Mouse (Mus musculus): ENCODE results near the gene Unc13d. TPM values are rescaled to one million over a fixed set of nuclear protein-coding genes. Genes with fewer than 3 reads are reported as not detected.

The Unc13d gene
- polyA plus RNA-seq, 1 experiment from 2014 or later, result 2.3 TPM

DNA sequence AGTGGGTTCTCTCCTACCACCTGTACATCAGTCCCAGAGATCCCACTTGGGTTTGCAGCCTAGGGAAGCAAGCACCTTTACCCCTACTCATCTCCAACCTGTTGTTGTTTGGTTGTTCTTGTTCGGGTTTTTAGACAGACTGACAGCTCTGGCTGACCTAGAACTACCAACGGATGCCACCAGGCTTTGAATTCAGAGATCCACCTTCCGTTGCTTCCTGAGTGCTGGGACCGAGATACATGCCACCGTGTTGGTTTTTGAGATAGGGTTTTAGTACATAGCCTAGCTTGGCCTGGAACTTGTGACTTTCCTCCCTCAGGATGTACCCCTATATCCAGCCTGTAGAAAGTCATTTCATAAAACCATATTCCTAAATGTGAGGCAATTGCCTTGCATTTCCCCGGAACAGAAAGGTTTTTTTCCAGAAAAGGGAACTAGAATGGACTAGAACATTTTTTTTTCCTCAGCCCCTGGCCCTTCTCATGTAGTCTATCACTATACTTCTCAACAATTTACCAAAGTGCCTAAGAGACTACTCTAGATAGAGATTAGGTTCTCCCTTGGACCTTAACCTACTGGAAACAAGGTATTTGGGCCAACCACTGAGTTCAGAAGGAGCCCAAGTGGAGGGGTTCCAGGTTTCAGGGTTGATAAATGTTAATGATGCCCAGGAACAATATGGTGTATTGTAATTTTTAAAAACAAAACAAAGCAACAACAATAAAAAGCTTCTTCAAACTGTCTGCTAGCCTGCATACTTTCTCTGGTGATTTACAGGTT, 48.5 kb downstream of the Unc13d start:
- H3K4me2 ChIP-seq (replicated peaks; ENCODE audit: low read depth), result peak overlapping the region; percentile 74
- peak overlapping the region; percentile 52 for H3K9ac ChIP-seq (ENCODE audit: low read length)
- peak overlapping the region; percentile 56; the same call in 1 of the 2 replicates for H3K27ac ChIP-seq (replicated peaks)

DNA sequence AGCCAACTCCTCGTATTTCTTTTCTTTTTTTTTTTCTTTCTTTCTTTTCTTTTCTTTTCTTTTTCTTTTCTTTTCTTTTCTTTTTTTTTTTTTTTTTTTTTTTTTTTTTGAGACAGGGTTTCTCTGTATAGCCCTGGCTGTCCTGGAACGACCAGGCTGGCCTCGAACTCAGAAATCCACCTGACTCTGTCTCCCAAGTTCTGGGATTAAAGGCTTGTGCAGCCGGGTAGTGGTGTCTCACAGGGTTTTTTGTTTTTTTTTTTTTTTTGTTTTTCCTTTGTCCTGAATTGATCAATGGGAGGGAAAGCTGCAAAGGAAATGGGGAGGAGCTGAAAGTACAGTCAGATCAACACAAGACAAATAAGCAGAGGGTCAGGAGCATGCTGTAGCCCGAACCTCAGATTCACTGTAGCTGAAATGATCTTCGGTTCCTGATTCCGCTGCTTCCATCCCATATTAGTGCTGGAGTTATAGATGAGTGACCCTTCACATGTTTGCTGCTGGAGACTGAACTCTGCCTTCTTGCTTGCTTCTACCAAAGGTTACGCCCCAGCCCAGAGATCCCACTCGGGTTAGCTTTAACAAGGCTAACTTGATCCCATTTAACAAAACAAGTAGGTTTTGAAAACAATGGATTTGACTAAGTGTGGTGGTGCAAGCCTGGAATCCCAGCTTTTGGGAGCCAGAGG, 49.4 kb downstream of the Unc13d start:
- Histone ChIP-seq H3K9me3 (ENCODE audit: control insufficient read depth, low read length) (no peaks in the 10 kb centered on the region), H3K36me3 (ENCODE audit: control insufficient read depth, insufficient read depth, low read length) (no peaks in the 10 kb centered on the region), H3K9ac (ENCODE audit: low read length) (no peak overlapping the region), H3K27ac (replicated peaks) (no peak overlapping the region), H3K27me3 (ENCODE audit: control insufficient read depth, insufficient read depth, low read length) (no peaks in the 10 kb centered on the region), H3K4me2 (replicated peaks; ENCODE audit: low read depth) (no peak overlapping the region), H3K4me1 (replicated peaks; ENCODE audit: control insufficient read depth, insufficient read depth) (peaks cover 3% of the 10 kb centered on the region), H3K4me3 (ENCODE audit: low read depth, low read length) (no peak overlapping the region)
- 77% methylated on average over 9 of the region's 9 CpGs for WGBS
- TF ChIP-seq EP300 (optimal IDR thresholded peaks at IDR 0.05), result no peak
- TF ChIP-seq CTCF (IDR thresholded peaks at IDR 0.05; ENCODE audit: low read depth), result no peak
- no peak for DNase-seq (ENCODE audit: low spot score)
- no peak for ATAC-seq (ENCODE audit: low FRiP score, low TSS enrichment)

More for the DNA sequence above, 48.5 kb downstream of the Unc13d start:
- Histone ChIP-seq H3K4me3 (ENCODE audit: low read depth, low read length) (peak overlapping the region; percentile 76), H3K4me1 (replicated peaks; ENCODE audit: control insufficient read depth, insufficient read depth) (peaks cover 3% of the 10 kb centered on the region), H3K9me3 (ENCODE audit: control insufficient read depth, low read length) (no peaks in the 10 kb centered on the region), H3K27me3 (ENCODE audit: control insufficient read depth, insufficient read depth, low read length) (no peaks in the 10 kb centered on the region), H3K36me3 (ENCODE audit: control insufficient read depth, insufficient read depth, low read length) (no peaks in the 10 kb centered on the region)
- DNase-seq (ENCODE audit: low spot score) (no peak), ATAC-seq (ENCODE audit: low FRiP score, low TSS enrichment) (no peak)
- TF ChIP-seq EP300 (optimal IDR thresholded peaks at IDR 0.05) (no peak), CTCF (IDR thresholded peaks at IDR 0.05; ENCODE audit: low read depth) (no peak)
- WGBS, result 77% methylated on average over 6 of the region's 6 CpGs

DNA sequence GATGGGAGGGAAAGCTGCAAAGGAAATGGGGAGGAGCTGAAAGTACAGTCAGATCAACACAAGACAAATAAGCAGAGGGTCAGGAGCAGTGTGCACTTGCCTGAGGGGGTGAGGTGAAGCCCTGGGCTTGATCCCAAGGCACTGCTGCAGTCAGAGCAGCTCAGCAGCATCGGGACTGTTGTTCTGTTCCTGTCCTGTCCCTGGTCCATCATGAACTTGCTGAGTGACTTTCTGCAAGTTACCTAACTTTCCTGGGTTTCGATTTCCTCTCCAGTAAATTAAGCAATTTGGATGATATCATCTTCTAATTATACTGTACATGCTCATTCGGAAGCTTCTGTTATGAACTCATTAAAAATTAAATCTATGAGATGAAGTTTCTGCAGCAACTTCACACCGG, 50.0 kb downstream of the Unc13d start, which contains the start of gene H3f3b:
Gene H3f3b (minus strand): TSS at position 207 of the 400 bp plus-strand sequence.
- Histone ChIP-seq H3K4me1 (replicated peaks; ENCODE audit: control insufficient read depth, insufficient read depth) (peaks cover 3% of the 10 kb centered on the region), H3K9me3 (ENCODE audit: control insufficient read depth, low read length) (no peaks in the 10 kb centered on the region), H3K27ac (replicated peaks) (no peak within 1 kb of the TSS), H3K4me3 (ENCODE audit: low read depth, low read length) (no peak within 1 kb of the TSS), H3K9ac (ENCODE audit: low read length) (no peak within 1 kb of the TSS), H3K36me3 (ENCODE audit: control insufficient read depth, insufficient read depth, low read length) (no peaks in the 10 kb centered on the region), H3K27me3 (ENCODE audit: control insufficient read depth, insufficient read depth, low read length) (no peaks in the 10 kb centered on the region), H3K4me2 (replicated peaks; ENCODE audit: low read depth) (no peak within 1 kb of the TSS)
- no peak for DNase-seq (ENCODE audit: low spot score)
- ATAC-seq (ENCODE audit: low FRiP score, low TSS enrichment), result no peak
- TF ChIP-seq CTCF (IDR thresholded peaks at IDR 0.05; ENCODE audit: low read depth), result no peak
- peak; percentile 29 for TF ChIP-seq EP300 (optimal IDR thresholded peaks at IDR 0.05)
- 71% methylated on average over 4 of the region's 4 CpGs for WGBS

DNA sequence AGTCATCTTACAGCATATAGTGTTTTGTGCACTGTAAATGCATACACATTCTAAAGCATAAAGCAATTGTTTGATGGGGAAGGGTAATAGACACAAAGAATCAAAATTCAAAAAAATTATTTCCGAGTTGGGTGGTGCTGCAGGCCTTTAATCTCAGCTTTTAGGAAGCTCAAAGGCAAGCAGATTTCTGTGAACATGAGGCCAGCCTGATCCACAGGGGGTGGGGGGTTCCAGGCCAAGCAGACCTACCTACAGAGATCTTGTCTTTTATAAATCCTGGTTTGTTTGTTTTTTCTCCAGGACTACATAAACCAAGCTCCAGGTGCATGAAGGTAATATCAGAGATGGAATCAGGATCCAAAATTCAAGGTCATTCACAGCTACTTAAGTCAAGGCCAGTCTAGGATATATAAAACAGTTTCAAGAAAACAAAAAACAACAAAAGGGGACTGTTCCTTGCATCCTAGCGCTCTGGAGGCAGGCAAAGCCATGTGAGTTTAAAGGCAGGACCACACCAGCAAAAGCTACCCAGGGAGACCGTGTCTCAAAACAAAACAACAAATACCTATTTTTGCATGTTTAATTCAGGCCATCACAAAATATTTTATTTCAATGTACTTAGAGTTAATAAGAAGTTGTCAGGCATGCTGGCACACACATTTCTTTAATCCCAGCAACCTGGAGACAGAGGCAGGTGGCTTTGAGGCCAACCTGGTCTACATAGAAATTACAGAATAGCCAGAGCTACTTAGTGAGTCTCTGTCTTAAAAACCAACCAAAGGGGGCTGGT, 52.5 kb downstream of the Unc13d start:
- peaks cover 9% of the 10 kb centered on the region for H3K36me3 ChIP-seq (ENCODE audit: control insufficient read depth, insufficient read depth, low read length)
- H3K27me3 ChIP-seq (ENCODE audit: control insufficient read depth, insufficient read depth, low read length), result no peaks in the 10 kb centered on the region
- WGBS, result 88% methylated on average over 3 of the region's 3 CpGs
- ATAC-seq (ENCODE audit: low FRiP score, low TSS enrichment), result no peak
- no peak overlapping the region for H3K9ac ChIP-seq (ENCODE audit: low read length)
- H3K4me3 ChIP-seq (ENCODE audit: low read depth, low read length), result no peak overlapping the region
- no peaks in the 10 kb centered on the region for H3K9me3 ChIP-seq (ENCODE audit: control insufficient read depth, low read length)
- TF ChIP-seq EP300 (optimal IDR thresholded peaks at IDR 0.05) (no peak), CTCF (IDR thresholded peaks at IDR 0.05; ENCODE audit: low read depth) (no peak)
- no peak overlapping the region for H3K27ac ChIP-seq (replicated peaks)
- no peaks in the 10 kb centered on the region for H3K4me1 ChIP-seq (replicated peaks; ENCODE audit: control insufficient read depth, insufficient read depth)
- DNase-seq (ENCODE audit: low spot score), result no peak
- no peak overlapping the region for H3K4me2 ChIP-seq (replicated peaks; ENCODE audit: low read depth)

GRCm38 (mm10) chr11:116024356-116024808, 53.4 kb downstream of the Unc13d start:
- ATAC-seq (ENCODE audit: low FRiP score, low TSS enrichment) (peak; percentile 92), DNase-seq (ENCODE audit: low spot score) (peak; percentile 96)
- WGBS, result under 1% methylated on average over 37 of the region's 37 CpGs
- Histone ChIP-seq H3K4me2 (replicated peaks; ENCODE audit: low read depth) (peak overlapping the region; percentile 44; the same call in 1 of the 2 replicates), H3K4me3 (ENCODE audit: low read depth, low read length) (peak overlapping the region; percentile 89), H3K36me3 (ENCODE audit: control insufficient read depth, insufficient read depth, low read length) (peaks cover 9% of the 10 kb centered on the region), H3K4me1 (replicated peaks; ENCODE audit: control insufficient read depth, insufficient read depth) (no peaks in the 10 kb centered on the region), H3K27me3 (ENCODE audit: control insufficient read depth, insufficient read depth, low read length) (no peaks in the 10 kb centered on the region), H3K27ac (replicated peaks) (peak overlapping the region; percentile 98), H3K9me3 (ENCODE audit: control insufficient read depth, low read length) (no peaks in the 10 kb centered on the region), H3K9ac (ENCODE audit: low read length) (peak overlapping the region; percentile 99)
- TF ChIP-seq CTCF (IDR thresholded peaks at IDR 0.05; ENCODE audit: low read depth) (no peak), EP300 (optimal IDR thresholded peaks at IDR 0.05) (peak; percentile 96)

All from stomach, postnatal 0 days (tissue).